Mouse (Mus musculus) adrenal gland, adult (tissue): ENCODE measurements around the gene Babam2.
"Not testable (repeated sequence)": the region's sequence is repeated elsewhere in the genome, so short reads cannot be mapped to it uniquely, and the experiment has no call there.

Experiments
- DNase-seq, 2 experiments: peaks; one replicate each; pipeline ENCODE4 v3.0.0; 2022 to 2023; ENCODE audit warnings: low spot score in 1 of 2; ENCODE audit not compliant: inconsistent age in 2 of 2

Babam2 gene

GRCm38 (mm10) chr5:31827304-31827703 lies 129.8 kb downstream of the Babam2 start:
- peak in 1 of 2 experiments; percentile 55 for DNase-seq

- DNase-seq: peak; percentile 52 to 83
Observed at GRCm38 (mm10) chr5:31827896-31828295, 130.4 kb downstream of the Babam2 start.

GRCm38 (mm10) chr5:31828747-31829146 lies 131.3 kb downstream of the Babam2 start:
- peak in 1 of 2 experiments; percentile 30 for DNase-seq

GRCm38 (mm10) chr5:31829588-31829987 lies 132.1 kb downstream of the Babam2 start:
- peak in 1 of 2 experiments; percentile 61 for DNase-seq

GRCm38 (mm10) chr5:31831587-31831986 lies 134.1 kb downstream of the Babam2 start:
- no peak for DNase-seq

- no peak for DNase-seq
Observed at GRCm38 (mm10) chr5:31835691-31836090, 138.2 kb downstream of the Babam2 start.

- DNase-seq: no peak
Observed at GRCm38 (mm10) chr5:31839973-31840372, 142.5 kb downstream of the Babam2 start.

GRCm38 (mm10) chr5:31840406-31840805 lies 142.9 kb downstream of the Babam2 start:
- no peak for DNase-seq

GRCm38 (mm10) chr5:31844856-31845255 lies 147.4 kb downstream of the Babam2 start:
- peak; percentile 32 to 80 for DNase-seq

- DNase-seq: peak in 1 of 2 experiments; percentile 85
Observed at GRCm38 (mm10) chr5:31846971-31847370, 149.5 kb downstream of the Babam2 start.

- peak; percentile 82 to 94 for DNase-seq
Observed at GRCm38 (mm10) chr5:31848995-31849394, 151.5 kb downstream of the Babam2 start.

GRCm38 (mm10) chr5:31852786-31853185 lies 155.3 kb downstream of the Babam2 start:
- DNase-seq: no peak

GRCm38 (mm10) chr5:31853831-31854230 lies 156.3 kb downstream of the Babam2 start:
- no peak for DNase-seq

GRCm38 (mm10) chr5:31858877-31859276 lies 161.4 kb downstream of the Babam2 start:
- DNase-seq: not testable (repeated sequence)

- no peak for DNase-seq
Observed at GRCm38 (mm10) chr5:31860426-31860825, 162.9 kb downstream of the Babam2 start.

GRCm38 (mm10) chr5:31860831-31861624 lies 163.5 kb downstream of the Babam2 start:
- DNase-seq: peak in 1 of 2 experiments; percentile 52

- DNase-seq: peak in 1 of 2 experiments; percentile 82
Observed at GRCm38 (mm10) chr5:31862753-31863468, 165.4 kb downstream of the Babam2 start.

- no peak for DNase-seq
Observed at GRCm38 (mm10) chr5:31864095-31864494, 166.6 kb downstream of the Babam2 start.

GRCm38 (mm10) chr5:31866071-31866470 lies 168.6 kb downstream of the Babam2 start:
- DNase-seq: no peak

GRCm38 (mm10) chr5:31870856-31871520 lies 173.5 kb downstream of the Babam2 start:
- peak in 1 of 2 experiments; percentile 43 for DNase-seq

- DNase-seq: no peak
Observed at GRCm38 (mm10) chr5:31873328-31873727, 175.8 kb downstream of the Babam2 start.
